Mouse (Mus musculus): ENCODE data around the gene Tomm40.

Tomm40 gene

GRCm38 (mm10) chr7:19745971-19746370 is 30.7 kb upstream of the Tomm40 start:
- DNase-seq (ENCODE audit: low read depth, low spot score), result no peak

- no peak for DNase-seq (ENCODE audit: low read depth, low spot score)
These were observed 29.6 kb upstream of the Tomm40 start for GRCm38 (mm10) chr7:19744590-19745385.

GRCm38 (mm10) chr7:19743791-19744190 is 28.6 kb upstream of the Tomm40 start:
- DNase-seq (ENCODE audit: low read depth, low spot score), result no peak

- DNase-seq (ENCODE audit: low read depth, low spot score), result no peak
These were observed 27.2 kb upstream of the Tomm40 start for GRCm38 (mm10) chr7:19742468-19742867.

GRCm38 (mm10) chr7:19741329-19742031 is 26.2 kb upstream of the Tomm40 start:
- no peak for DNase-seq (ENCODE audit: low read depth, low spot score)

- no peak for DNase-seq (ENCODE audit: low read depth, low spot score)
These were observed 25.0 kb upstream of the Tomm40 start for GRCm38 (mm10) chr7:19740269-19740668.

GRCm38 (mm10) chr7:19738771-19739170 is 23.5 kb upstream of the Tomm40 start:
- no peak for DNase-seq (ENCODE audit: low read depth, low spot score)

GRCm38 (mm10) chr7:19736389-19737057 is 21.3 kb upstream of the Tomm40 start:
- no peak for DNase-seq (ENCODE audit: low read depth, low spot score)

- no peak for DNase-seq (ENCODE audit: low read depth, low spot score)
These were observed 19.0 kb upstream of the Tomm40 start for GRCm38 (mm10) chr7:19734178-19734666.

GRCm38 (mm10) chr7:19726541-19726940 is 11.3 kb upstream of the Tomm40 start:
- no peak for DNase-seq (ENCODE audit: low read depth, low spot score)

- DNase-seq (ENCODE audit: low read depth, low spot score), result no peak
These were observed 8.9 kb upstream of the Tomm40 start for GRCm38 (mm10) chr7:19724167-19724566.

- no peak for DNase-seq (ENCODE audit: low read depth, low spot score)
These were observed 7.5 kb upstream of the Tomm40 start for GRCm38 (mm10) chr7:19722754-19723195.

- no peak for DNase-seq (ENCODE audit: low read depth, low spot score)
These were observed 4.0 kb upstream of the Tomm40 start for GRCm38 (mm10) chr7:19719200-19719599.

GRCm38 (mm10) chr7:19718297-19718952 is 3.2 kb upstream of the Tomm40 start:
- DNase-seq (ENCODE audit: low read depth, low spot score), result no peak

GRCm38 (mm10) chr7:19717346-19717745 is 2.1 kb upstream of the Tomm40 start:
- no peak for DNase-seq (ENCODE audit: low read depth, low spot score)

- no peak for DNase-seq (ENCODE audit: low read depth, low spot score)
These were observed 1.6 kb upstream of the Tomm40 start for GRCm38 (mm10) chr7:19716822-19717221.

GRCm38 (mm10) chr7:19716055-19716682 is 931 bp upstream of the Tomm40 start:
- no peak for DNase-seq (ENCODE audit: low read depth, low spot score)

- no peak for DNase-seq (ENCODE audit: low read depth, low spot score)
These were observed 402 bp downstream of the Tomm40 start for GRCm38 (mm10) chr7:19714836-19715235.

- DNase-seq (ENCODE audit: low read depth, low spot score), result no peak
These were observed 1.6 kb downstream of the Tomm40 start for GRCm38 (mm10) chr7:19713598-19713997.

GRCm38 (mm10) chr7:19713196-19713595 is 2.0 kb downstream of the Tomm40 start:
- DNase-seq (ENCODE audit: low read depth, low spot score), result no peak

GRCm38 (mm10) chr7:19712414-19712813 is 2.8 kb downstream of the Tomm40 start:
- DNase-seq (ENCODE audit: low read depth, low spot score), result no peak
